Mouse (Mus musculus) megakaryocyte, embryonic 14.5 days (primary cell): ENCODE measurements around the gene Ndufa5.

ENCODE experiments used
- FLI1 ChIP-seq: IDR thresholded peaks from 2 replicates; pipeline ENCODE4 v1.6.1; 2012; ENCODE audit warnings: low read length, inconsistent platforms, mixed read lengths
- GATA1 ChIP-seq: IDR thresholded peaks from 3 replicates; pipeline ENCODE4 v1.6.1; 2012; ENCODE audit warnings: mixed read lengths, low read length, inconsistent platforms, borderline replicate concordance

GRCm38 (mm10) chr6:24528064-24528243 is 141 bp upstream of the Ndufa5 start, which contains the start of gene Asb15:
- TF ChIP-seq GATA1 = no peak
- TF ChIP-seq FLI1 = no peak
